Mouse (Mus musculus): ENCODE measurements around the gene Mad1l1.
A peak's percentile ranks its signal among the peaks of the same experiment; 100 is the strongest.
"Not testable (repeated sequence)": the region's sequence is repeated elsewhere in the genome, so short reads cannot be mapped to it uniquely, and the experiment has no call there.

Gene Mad1l1

GRCm38 (mm10) chr5:140035641-140036040 is 285.7 kb downstream of the Mad1l1 start:
- DNase-seq, result no peak

GRCm38 (mm10) chr5:140035025-140035330 is 286.4 kb downstream of the Mad1l1 start:
- no peak for DNase-seq

- no peak for DNase-seq
These were observed 286.9 kb downstream of the Mad1l1 start for GRCm38 (mm10) chr5:140034300-140035024.

GRCm38 (mm10) chr5:140026366-140026765 is 295.0 kb downstream of the Mad1l1 start:
- no peak for DNase-seq

- DNase-seq, result no peak
These were observed 296.1 kb downstream of the Mad1l1 start for GRCm38 (mm10) chr5:140025301-140025700.

- peak; percentile 28 for DNase-seq
These were observed 297.3 kb downstream of the Mad1l1 start for GRCm38 (mm10) chr5:140023941-140024500.

GRCm38 (mm10) chr5:140022861-140023260 is 298.5 kb downstream of the Mad1l1 start:
- no peak for DNase-seq

GRCm38 (mm10) chr5:140021755-140022154 is 299.6 kb downstream of the Mad1l1 start:
- DNase-seq, result peak; percentile 43

- no peak for DNase-seq
These were observed 301.7 kb downstream of the Mad1l1 start for GRCm38 (mm10) chr5:140019616-140020015.

GRCm38 (mm10) chr5:140018780-140019179 is 302.6 kb downstream of the Mad1l1 start:
- peak; percentile 25 for DNase-seq

- no peak for DNase-seq
These were observed 304.5 kb downstream of the Mad1l1 start for GRCm38 (mm10) chr5:140016896-140017295.

GRCm38 (mm10) chr5:140013652-140014051 is 307.7 kb downstream of the Mad1l1 start:
- no peak for DNase-seq

GRCm38 (mm10) chr5:140012286-140012967 is 308.9 kb downstream of the Mad1l1 start:
- no peak for DNase-seq

- no peak for DNase-seq
These were observed 310.9 kb downstream of the Mad1l1 start for GRCm38 (mm10) chr5:140010405-140010804.

- DNase-seq, result no peak
These were observed 312.2 kb downstream of the Mad1l1 start for GRCm38 (mm10) chr5:140009083-140009655.

GRCm38 (mm10) chr5:140008523-140008806 is 312.9 kb downstream of the Mad1l1 start:
- no peak for DNase-seq

- DNase-seq, result no peak
These were observed 313.5 kb downstream of the Mad1l1 start for GRCm38 (mm10) chr5:140007656-140008522.

- DNase-seq, result no peak
These were observed 314.5 kb downstream of the Mad1l1 start for GRCm38 (mm10) chr5:140006861-140007260.

- no peak for DNase-seq
These were observed 318.8 kb downstream of the Mad1l1 start for GRCm38 (mm10) chr5:140002541-140002940.

GRCm38 (mm10) chr5:139998916-139999315 is 322.4 kb downstream of the Mad1l1 start:
- no peak for DNase-seq

- DNase-seq, result not testable (repeated sequence)
These were observed 323.0 kb downstream of the Mad1l1 start for GRCm38 (mm10) chr5:139998321-139998720.

- DNase-seq, result no peak
These were observed 329.8 kb downstream of the Mad1l1 start for GRCm38 (mm10) chr5:139991531-139991930.

Data from layer of hippocampus, adult 9-11 months (tissue).